Mouse (Mus musculus) cerebellum, adult 18-20 months (tissue): ENCODE data around the gene Rassf8.
A peak's percentile ranks its signal among the peaks of the same experiment; 100 is the strongest.

Source experiments
- DNase-seq, 2 experiments: peaks; one replicate each; pipeline ENCODE4 v3.0.0; 2021

Gene Rassf8

DNA sequence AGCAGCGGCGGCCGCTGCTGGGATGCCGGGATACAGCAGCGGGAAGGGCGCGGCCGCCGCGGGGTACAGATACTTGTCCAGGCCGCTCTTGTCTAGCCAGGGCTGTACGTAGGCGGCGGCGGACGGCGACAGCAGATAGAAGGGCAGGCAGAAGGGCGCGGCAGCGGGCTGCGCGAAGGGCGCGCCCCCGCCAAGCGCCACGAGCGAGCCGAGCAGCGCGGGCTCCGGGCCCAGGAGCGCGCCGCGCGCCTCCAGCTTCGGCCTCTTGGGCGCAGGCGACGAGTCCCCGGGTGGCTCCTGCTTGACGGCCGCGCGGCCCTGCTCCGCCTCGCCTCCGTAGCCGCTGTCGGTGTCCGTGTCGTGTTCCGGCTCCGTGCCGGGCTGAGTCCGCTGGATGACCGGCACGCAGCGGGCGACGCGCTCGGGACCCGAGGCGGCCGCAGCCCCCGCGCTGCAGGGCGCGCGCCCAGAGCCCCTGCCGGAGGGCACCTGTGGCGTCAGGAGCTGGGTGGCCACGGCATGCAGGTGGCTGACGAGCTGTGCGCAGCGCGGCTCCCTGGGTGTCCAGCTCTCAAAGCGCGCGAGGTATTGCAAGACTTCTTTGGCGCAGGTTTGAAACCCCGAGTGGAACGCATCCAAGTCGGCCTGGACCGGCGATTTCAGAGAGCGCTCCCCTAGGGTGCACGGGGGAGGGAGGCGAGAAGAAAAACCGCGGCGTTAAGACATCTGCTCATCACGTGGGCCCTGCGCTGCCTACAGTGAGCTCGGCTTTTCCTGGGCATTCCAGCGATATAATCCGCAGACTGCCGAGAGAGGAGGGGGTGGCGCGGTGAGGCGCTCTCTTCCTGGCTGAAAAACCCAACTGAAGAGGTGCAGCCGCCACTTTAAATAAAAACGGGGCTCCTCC is 116.8 kb downstream of the Rassf8 start:
- peak; percentile 76 to 86 for DNase-seq

- DNase-seq = peak in 1 of 2 experiments; percentile 50
Observed at GRCm38 (mm10) chr6:145864171-145864570, 117.6 kb downstream of the Rassf8 start.

GRCm38 (mm10) chr6:145865289-145865885 is 118.8 kb downstream of the Rassf8 start, which contains the start of gene Bhlhe41:
Gene Bhlhe41 (minus strand): TSS chr6:145865558.
- peak; percentile 87 to 91 for DNase-seq

- peak; percentile 91 for DNase-seq
Observed at GRCm38 (mm10) chr6:145865886-145866851, 119.6 kb downstream of the Rassf8 start.

DNA sequence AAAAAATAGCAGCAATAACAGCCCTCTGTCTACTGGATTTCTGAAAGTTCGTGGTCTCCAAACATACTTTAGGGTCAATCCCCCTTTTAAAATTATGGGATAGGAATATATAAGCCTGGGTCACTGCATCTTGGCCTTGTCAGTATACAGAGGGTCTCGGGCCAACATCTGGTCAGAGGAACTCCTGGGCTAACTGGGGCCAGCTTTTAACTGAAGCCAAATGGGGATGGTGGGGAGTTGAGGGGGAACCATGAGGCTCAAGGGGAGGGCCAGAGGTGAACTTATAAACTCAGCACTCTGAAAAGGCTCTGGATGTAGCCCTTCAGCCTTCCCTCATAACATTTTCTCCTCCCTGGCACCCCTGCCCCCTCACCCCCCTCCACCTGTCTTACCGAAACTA is 120.6 kb downstream of the Rassf8 start:
- DNase-seq = no peak
